Mouse (Mus musculus) Muller cell, postnatal 12 days (primary cell): Measurements from ENCODE around the gene Cbx6.
A peak's percentile ranks its signal among the peaks of the same experiment; 100 is the strongest.

Source experiments
- DNase-seq: peaks from one replicate; pipeline ENCODE4 v3.0.0-alpha.2; 2015; ENCODE audit errors: inconsistent ontology term

Gene Cbx6

DNA sequence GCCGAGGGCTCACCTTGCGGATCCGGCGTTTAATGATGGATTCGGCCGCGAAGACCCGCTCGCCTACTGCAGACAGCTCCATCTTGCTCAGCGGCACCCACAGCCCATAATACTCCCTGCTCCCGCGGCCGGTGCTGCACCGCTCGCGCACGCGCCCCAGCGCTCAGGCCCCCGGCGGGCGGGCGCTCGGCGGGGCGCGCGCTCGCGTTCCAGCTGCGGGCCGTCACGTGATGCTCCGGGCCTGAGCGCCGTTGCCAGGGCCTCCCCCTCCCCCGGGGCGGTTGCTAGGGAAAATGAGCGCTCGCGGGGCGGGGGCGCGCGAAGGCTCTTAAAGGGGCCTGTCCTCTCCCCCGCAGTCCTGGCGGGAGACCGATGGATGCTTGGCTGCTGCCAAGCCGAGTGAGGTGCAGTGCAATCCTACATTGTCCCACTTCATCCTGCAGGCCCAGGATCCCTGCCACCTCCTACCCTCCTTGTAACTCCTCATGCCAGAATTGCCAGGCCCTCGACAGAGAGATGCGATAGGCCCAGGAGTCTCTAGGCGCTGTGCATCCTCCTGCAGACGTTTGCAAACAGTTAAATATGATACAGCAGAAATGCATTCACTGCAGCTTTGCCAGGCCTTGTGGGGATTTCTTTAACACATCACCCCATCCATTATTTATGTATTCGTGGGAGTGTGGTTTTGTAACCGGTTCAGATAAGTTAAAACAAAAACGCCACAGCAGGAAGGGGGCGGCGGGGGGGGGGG lies at the start of gene Cbx6, which contains the start of gene Npcd:
Gene Cbx6 (minus strand): TSS at position 559 of the 751 bp plus-strand sequence.
Gene Npcd (minus strand): TSS at position 108 of the 751 bp plus-strand sequence.
- peak; percentile 98 for DNase-seq

DNA sequence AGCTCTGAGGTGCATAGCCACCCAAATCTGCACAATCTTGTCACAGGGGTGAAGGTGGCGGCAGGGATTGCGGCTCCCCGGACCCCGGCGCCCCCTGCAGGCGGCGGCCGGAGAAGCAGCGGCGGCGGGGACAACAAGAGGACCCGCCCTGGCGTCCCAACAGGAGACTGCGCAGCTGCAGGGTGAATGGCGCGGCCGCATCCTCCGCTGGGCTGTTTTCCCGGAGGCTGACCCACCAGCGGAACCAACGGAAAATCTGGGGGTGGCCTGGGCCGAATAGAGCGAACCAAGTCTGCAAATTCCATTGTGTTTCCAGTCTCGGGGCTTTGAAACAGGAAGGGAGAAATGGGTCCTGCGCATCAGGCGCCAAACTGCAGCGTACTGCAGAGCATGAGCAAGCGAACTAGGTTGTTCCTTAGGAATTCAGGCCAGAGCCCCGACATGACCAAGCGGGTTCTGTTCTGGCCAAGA lies 48.9 kb upstream of the Cbx6 start:
- DNase-seq = peak; percentile 98

DNA sequence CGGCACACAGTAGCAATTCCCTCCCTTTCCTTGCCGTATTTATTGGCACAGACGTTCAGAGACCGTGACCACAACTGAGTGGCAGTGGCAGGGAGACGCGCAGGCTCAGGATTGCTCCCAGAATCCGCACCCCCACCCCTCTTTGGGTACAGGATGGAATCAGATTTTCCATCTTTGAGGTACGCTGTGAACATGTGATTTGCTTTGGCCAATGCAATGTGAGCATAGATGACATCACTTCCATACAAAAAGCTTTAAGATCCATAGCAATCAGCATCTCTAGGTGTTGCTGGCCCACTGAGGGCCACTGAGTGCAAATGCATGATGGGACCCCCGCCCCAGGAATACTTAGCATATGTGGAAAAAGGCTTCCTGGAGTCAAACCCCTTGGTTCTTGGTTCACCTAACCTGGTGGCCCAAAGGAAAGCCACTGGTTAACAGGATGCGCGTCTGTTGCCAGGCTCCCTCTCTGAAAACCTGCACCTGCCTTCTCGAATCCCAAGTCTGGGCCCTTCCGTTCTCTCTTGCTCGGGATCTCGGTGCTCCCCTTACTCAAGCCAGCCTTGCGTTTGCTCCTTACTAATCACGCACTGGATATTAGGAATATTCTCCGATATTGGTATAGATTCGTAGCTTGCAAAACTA lies 48.3 kb upstream of the Cbx6 start:
- peak; percentile 57 for DNase-seq

DNA sequence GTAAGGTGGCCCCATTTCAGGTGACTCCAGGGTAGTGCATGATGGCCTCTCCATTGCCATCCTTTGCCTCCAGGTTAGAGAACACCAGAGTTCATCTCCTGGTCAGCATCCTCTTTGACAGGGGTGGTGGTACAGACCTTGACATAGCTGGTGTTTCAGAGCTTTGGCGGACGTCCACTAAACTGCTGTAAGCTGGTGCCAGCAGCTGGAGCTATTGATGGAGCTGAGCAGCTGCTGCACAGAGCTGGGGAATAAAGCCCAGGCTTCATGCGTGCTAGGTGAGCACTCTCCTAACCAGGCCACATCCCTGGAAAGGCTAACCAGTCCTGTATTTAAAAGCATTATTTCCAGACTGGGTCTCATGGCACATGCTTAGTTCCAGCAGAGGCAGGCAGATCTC lies 46.0 kb upstream of the Cbx6 start:
- DNase-seq = no peak

DNA sequence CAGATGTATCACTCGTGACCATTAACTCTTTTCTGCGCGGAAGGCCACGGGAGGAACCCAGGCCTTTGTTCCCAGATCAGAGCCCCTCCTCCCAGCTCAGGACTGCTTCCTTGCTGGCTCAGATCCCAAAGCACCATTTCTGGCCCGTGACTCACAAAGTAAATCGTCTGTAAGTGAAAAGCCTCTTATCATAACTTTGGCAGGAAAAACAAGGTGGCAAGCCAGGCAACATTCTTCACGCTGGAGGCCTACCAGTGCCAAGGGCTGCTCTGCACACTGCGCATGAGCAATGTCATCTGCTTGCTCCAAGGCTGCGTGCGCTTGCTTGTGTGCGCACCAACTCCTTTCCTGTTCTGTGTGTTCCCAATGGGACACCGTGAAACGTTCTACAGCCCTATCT lies 44.8 kb upstream of the Cbx6 start:
- DNase-seq = peak; percentile 96

DNA sequence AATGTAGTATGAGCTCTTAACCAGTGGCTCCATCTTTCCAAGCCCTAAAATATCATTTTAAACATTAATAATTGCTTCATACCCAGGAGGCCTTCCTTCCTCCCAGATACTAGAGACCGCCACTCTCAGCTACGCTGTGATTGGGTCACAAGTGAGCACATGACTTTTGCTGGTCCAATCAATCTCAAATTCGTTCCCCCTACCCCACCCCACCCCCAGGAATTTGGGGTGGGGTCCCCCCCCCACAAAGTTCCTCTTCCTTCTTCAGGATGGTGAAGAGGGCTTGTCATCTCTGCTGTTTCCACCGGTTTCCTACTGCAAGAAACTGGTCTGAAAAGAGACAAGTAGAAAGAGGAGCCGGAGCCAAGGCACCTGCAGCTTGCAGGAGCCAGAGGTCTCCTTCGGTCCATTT lies 44.2 kb upstream of the Cbx6 start:
- DNase-seq = peak; percentile 38

DNA sequence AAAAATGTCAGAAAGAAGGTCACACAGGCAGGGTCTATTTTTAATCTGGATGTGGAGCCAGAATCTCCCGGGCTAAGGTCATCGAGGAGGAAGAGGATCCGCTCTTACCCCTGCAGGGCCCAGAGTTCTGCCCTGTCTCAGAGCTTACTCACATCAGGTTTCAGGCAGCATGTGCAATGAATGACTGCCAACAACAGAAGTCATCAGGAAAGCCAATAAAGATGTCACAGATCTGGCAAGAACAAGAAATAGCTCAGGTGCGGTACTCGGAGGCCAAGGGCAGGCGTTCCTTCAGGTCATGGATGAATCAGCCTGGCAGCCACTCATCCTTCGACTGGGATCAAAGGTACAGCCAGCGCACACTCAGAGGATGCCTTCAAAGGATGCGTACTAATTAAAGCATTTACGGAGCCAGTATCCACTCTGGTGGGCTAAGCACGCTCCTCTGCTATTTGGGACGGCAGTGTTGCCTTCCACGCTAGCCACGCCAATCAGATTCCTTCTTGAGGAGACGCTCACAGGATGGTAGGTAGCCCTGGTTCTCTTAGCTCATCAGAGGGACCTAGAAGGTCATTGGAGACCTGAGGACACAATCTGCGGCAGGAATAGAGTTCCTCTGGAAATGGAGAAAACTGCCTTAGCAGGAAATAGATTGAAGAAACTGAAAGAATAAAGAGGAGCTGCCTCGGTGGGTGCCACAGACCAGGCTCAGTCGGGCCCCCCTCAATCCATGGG lies 40.9 kb upstream of the Cbx6 start:
- DNase-seq = no peak

DNA sequence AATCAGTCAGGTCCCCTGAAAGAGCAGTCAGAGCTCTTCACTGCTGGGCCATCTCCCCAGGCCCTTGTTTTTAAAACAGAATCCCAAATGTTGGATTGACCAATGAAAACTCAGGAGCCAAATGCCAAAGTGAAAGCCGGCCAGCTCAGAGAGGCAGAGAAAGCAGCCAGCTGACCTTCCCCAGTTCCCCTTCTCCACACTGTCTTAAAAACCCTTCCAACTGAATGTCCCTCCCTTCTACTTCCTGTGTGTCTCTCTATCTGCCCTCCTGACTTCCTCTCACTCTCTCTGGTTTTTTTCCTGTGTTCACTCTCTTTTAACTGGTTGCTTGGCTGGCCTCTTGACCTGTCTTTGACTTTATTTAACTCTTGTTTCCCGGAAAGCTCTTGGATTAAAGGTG lies 39.5 kb upstream of the Cbx6 start:
- DNase-seq = no peak

DNA sequence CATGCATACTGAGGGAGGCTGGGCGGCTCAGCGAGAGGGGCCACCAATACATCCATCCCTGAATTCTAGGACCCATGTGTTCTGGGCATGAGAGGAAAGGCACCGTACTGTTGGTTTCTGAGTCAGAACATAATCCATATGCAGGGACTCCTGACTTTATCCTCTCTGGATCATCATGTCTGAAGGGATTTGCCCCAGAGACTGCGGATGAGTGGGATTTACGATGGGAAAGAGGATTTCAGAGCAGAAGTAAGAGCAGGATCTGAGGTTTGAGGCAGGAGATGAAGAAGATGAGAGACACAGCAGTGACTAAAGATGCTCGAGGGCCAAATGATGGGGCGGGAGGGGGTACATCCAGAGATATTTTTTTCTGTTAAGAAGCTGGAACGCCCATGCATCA lies 39.1 kb upstream of the Cbx6 start:
- no peak for DNase-seq

DNA sequence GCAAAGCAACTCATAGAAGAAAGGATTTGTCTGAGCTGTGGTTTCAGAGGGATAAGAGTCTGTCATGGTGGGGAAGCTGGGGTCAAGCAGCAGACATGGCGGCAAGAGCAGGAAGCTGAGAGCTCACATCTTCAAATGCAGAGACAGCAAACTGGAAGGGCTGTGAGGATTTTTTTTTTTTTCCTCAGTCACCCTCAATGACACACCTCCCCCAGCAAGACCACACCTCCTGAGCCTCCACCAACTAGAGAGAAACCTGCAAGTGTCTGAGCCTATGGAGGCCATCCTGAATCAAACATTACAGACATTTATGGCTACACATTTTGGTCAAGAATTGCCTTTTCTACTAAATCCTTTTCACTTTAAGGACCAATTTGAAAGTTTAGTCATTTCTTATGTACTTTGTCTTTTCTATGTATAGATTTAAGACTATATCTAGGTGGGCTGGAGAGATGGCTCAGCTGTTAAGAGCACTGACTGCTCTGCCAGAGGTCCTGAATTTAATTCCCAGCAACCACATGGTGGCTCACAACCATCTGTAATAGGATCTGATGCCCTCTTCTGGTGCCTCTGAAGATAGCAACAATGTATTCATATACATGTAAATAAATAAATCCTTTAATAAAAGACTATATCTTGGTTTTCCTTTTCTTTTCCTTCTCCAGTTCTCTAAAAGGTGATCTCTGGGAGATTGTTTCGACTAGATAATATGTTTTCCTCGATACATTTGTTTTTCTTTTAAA lies 32.9 kb upstream of the Cbx6 start:
- DNase-seq = no peak

DNA sequence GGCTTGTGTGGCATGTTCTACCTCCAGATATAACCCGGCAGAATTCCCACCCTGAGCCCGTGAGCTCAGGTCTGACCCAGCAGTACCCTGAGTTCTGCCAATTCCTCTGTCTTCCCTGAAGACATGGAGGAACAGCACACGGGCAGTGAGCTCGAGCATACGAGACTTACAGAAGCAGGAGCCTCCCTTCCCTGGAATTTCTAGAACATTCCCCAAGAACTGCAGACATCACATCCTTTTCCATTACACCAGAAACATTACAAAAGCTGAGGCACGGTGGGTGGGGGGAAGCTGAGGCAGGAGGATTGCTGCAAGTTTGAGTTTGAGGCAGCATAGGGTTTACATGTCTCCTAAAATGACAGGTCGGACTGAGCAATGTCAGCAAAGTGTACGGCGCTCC lies 25.3 kb upstream of the Cbx6 start:
- no peak for DNase-seq

DNA sequence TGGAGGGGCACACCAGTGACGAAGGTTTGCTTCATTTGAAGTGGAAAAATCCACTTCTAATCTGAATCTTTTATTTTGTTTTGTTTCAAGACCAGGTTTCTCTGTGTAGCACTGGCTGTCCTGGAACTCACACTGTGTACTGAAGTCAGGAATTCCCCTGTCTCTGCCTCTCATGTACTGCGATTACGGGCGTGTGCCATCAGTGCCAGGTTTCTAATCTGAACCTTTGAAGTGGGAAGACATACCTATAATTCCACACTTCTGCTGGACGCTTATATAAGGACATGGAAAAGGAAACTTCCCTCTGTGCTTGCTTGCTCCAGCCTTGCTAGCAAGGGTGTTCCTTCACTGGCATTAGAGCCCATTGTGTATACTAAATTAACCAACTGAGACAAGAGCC lies 24.5 kb upstream of the Cbx6 start:
- peak; percentile 44 for DNase-seq

DNA sequence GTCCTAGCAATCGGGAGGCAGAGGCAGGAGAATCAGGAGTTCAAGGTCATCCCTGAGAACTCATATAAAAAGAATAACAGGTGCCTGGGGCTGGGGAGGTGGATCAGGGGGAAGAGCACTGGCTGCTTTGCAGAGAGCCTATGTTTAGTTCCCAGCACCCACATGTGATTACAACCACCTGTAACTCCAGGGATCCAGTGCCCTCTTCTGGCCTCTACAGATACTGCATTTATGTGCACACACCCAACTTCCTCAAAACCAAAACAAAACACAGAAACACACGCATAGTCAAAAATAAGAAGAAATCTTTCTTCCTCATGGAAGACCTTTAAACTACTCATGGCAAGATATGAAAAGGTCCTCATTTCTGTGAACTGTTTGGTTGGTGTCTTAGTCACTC lies 15.7 kb upstream of the Cbx6 start:
- no peak for DNase-seq

DNA sequence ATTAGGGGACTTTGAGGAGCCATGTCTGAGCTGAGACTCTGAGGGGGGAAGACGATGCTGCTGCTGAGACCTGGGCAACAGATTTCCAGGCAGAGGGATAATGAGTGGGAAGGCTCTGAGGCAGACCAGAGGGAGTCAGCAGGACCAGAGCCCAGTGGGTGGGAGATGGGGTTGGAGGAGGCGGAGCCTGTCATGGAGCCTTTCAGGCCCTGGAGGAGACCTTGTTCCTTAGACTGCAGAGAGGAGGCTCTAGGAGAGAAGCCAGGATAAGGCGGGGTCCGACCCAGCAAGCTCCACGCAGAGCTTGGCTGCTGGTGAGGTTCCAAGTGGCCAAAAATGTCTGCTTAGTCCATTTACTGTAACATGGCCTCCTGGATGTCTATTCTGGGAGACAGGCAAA lies 12.6 kb upstream of the Cbx6 start:
- DNase-seq = peak; percentile 73

DNA sequence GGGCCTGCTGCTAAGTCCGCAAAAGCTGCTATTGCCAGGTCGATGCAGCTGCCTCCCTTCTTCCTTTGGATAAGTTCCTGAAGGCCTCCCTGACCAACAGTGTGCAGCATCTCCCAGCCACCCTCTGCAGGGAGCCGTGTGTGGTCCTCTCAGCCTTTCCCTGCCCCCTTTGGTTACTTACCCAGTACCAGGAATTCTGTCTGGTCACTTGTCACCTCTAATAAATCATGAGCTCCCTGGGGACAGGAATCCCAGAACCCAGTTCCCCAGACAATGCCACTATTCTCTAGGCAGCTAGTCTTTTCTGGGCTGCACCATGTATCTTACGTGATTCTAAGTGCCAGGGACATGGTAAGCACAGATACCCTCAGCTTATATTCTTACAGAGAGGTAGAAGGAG lies 11.5 kb upstream of the Cbx6 start:
- DNase-seq = peak; percentile 88

DNA sequence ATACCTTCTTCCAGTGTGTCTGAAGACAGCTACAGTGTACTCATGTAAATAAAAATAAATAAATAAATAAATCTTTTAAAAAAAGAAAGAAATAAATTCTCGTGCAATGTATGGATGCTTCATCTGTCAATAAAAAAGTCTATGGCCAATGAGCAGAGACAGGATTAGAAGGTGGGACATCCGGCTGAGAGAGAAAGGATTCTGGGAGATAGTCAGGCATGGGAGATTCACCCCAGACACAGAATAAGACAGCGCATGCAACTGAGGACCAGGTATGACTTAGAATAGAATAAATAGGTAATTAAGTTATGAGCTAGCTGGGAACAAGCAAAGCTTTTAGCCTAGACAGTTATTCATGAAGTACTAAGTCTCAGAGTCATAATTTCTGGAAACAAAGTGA lies 8.5 kb upstream of the Cbx6 start:
- no peak for DNase-seq

DNA sequence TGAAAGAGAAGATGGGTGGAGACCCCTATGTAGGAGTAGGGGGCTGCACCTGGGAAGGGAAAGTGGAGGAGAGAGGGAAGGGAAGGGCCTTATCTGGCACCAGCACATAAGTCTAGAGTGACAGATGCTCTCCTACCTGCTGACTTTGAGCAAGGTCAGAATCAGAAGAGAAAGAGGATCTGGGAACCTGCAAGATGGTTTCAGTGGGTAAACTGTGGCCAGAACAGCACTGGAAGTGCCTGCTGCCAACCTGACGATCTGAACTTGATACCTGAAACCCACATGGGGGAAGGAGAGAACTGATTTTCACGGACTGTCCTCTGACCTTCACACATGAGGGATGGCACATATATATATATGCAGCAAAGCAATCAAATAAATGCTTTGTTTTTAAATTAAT lies 5.8 kb upstream of the Cbx6 start:
- no peak for DNase-seq

DNA sequence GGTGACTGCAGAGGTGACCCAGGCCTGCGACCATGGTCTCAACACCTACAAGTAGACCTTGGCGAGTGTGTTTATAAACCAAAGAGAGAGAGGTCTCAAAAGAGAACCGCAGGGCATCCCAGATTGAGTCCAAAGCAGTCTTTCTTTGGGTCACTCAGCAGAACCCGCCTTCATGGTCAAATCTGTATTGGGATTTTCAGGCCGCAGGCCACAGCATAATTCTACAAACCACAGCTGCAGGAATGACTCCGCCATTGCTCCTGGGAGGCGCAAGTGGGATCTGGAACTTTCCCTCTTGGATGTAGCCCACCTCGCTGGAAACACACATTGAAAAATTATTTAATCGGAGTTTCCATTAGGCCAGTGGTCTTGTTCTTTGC lies 383 bp upstream of the Cbx6 start:
- DNase-seq = no peak

DNA sequence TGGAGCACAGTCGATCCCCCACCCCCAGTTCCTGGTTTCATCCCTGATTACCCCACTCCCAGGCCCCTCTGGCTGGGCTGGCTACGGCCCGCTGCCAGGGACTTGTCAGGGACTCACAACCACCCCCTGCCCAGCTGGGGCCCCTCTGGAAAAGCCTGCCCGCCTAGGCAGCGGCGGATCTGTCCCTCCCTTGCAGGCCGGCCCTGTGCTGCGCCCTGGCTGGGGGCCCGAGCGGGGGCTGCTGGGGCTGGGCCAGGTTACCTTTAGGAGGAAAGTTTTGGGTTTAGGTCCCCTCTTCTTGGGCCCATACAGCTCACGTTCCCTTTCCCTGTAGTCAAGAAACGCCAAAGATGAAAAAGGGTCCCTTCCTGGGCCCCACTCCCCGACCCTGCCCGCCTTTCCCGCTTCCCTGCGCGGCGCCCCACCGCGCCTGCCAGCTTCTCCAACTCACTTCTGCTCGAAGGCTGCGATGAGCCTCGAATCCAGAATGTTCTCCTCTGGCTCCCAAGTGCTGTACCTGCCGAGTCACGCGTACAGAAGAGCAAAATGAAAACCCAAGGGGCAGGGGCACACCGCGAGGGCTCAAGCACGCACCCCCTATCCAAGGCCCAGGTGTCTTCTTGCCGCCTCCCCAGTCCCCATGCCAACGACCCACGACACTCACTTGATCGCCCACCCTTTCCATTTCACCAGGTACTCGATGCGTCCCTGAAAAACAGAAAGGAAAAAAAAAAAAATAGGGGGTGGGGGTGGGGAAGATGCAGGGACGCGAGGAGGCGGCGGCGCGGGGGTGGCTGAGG lies 1.0 kb downstream of the Cbx6 start:
- DNase-seq = peak; percentile 43

DNA sequence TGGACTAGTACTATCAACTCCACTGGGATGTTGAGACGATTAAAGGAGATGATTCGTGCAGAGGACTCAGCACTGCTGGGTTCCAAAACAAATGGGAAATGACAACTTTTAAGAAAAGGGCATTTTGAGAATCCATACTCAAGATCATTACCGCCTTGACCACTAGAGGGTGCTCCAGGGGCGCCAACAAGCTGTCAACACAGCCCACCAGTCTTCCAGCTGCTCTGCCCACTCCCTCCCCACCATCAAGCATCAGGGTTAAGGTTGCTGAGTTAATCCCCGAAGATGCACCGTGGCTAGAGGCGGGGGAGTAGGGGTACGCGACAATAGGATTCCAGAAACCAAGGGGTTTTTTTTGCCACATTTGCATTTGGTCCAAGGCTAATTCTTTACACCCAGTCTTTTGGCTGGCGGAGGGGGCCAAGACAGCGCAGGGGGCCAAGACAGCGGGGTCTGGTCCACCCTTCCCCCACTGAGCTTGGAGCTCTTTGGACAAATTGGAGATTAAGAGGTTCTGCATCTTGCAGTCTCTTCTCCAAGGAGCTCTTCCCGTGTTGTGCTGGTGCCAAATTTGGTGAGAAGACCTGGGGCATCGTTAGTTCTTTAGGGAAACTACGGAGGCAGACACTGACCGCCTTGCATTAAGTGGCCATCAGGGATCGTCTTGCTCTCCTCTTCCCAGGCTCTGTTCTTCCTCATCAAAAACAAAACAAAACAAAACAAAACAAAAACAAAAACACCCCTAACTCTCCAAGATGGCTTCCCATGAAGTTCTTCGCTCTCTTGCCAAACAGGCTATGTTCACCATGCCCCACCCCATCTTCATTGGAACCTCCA lies 2.2 kb downstream of the Cbx6 start:
- DNase-seq = peak; percentile 70
